Mouse (Mus musculus) adrenal gland, adult 18-20 months (tissue): Measurements from ENCODE around the gene Dpp9. TPM values are rescaled to one million over a fixed set of nuclear protein-coding genes. Genes with fewer than 3 reads are reported as not detected.

Experiments used
- DNase-seq, 2 experiments: peaks; one replicate each; pipeline ENCODE4 v3.0.0; 2021 to 2022; ENCODE audit warnings: low spot score in 2 of 2
- total RNA-seq, 2 experiments: library from RNA; stranded (reverse); gene quantifications; 1 replicate in 1 of 2; 2 replicates in 1 of 2; pipeline ENCODE4 v1.2.3; 2021

Dpp9 gene
- total RNA-seq, 2 experiments from 2014 or later, result 35.8 to 37.6 TPM

GRCm38 (mm10) chr17:56191266-56191665 lies 27.4 kb downstream of the Dpp9 start:
- DNase-seq, result no peak

GRCm38 (mm10) chr17:56185281-56186141 lies 33.2 kb downstream of the Dpp9 start:
- DNase-seq, result peak in 1 of 2 experiments; percentile 62

- DNase-seq, result peak; percentile 94 to 95
Measured at GRCm38 (mm10) chr17:56183658-56184103, 35.0 kb downstream of the Dpp9 start, which contains the start of gene Mydgf. Gene Mydgf, minus strand, starts transcription at chr17:56183920.

- DNase-seq, result no peak
Measured at GRCm38 (mm10) chr17:56182975-56183657, 35.6 kb downstream of the Dpp9 start.

- no peak for DNase-seq
Measured at GRCm38 (mm10) chr17:56175416-56175815, 43.3 kb downstream of the Dpp9 start.

- no peak for DNase-seq
Measured at GRCm38 (mm10) chr17:56173401-56174046, 45.2 kb downstream of the Dpp9 start.

GRCm38 (mm10) chr17:56171881-56172280 lies 46.8 kb downstream of the Dpp9 start:
- DNase-seq, result no peak

GRCm38 (mm10) chr17:56171456-56171855 lies 47.2 kb downstream of the Dpp9 start:
- DNase-seq, result no peak

GRCm38 (mm10) chr17:56170636-56171035 lies 48.1 kb downstream of the Dpp9 start:
- DNase-seq, result no peak

GRCm38 (mm10) chr17:56169830-56170229 lies 48.9 kb downstream of the Dpp9 start:
- no peak for DNase-seq

GRCm38 (mm10) chr17:56165671-56166070 lies 53.0 kb downstream of the Dpp9 start:
- DNase-seq, result no peak

GRCm38 (mm10) chr17:56164510-56164909 lies 54.2 kb downstream of the Dpp9 start:
- DNase-seq, result no peak

GRCm38 (mm10) chr17:56163523-56164102 lies 55.1 kb downstream of the Dpp9 start:
- DNase-seq, result no peak

- DNase-seq, result peak; percentile 89 to 92
Measured at GRCm38 (mm10) chr17:56162231-56162774, 56.4 kb downstream of the Dpp9 start, which contains the start of gene Tnfaip8l1. Gene Tnfaip8l1, plus strand, starts transcription at chr17:56162477.

- DNase-seq, result peak; percentile 59 to 71
Measured at GRCm38 (mm10) chr17:56159729-56160128, 59.0 kb downstream of the Dpp9 start.

GRCm38 (mm10) chr17:56153643-56154042 lies 65.1 kb downstream of the Dpp9 start:
- peak; percentile 67 to 76 for DNase-seq

- no peak for DNase-seq
Measured at GRCm38 (mm10) chr17:56149897-56150296, 68.8 kb downstream of the Dpp9 start.

GRCm38 (mm10) chr17:56148790-56149618 lies 69.7 kb downstream of the Dpp9 start:
- DNase-seq, result no peak

- DNase-seq, result no peak
Measured at GRCm38 (mm10) chr17:56148280-56148679, 70.4 kb downstream of the Dpp9 start.

GRCm38 (mm10) chr17:56147420-56147819 lies 71.3 kb downstream of the Dpp9 start:
- DNase-seq, result no peak
